Mouse (Mus musculus) neural tube, embryonic 13.5 days (tissue): ENCODE results near the gene Fgd4. TPM values are rescaled to one million over a fixed set of nuclear protein-coding genes. Genes with fewer than 3 reads are reported as not detected.
A peak's percentile ranks its signal among the peaks of the same experiment; 100 is the strongest.
"Not testable (repeated sequence)": the region's sequence is repeated elsewhere in the genome, so short reads cannot be mapped to it uniquely, and the experiment has no call there.

ENCODE experiments used
- ATAC-seq: fragments of 200-750 bp; cut with Nextera tagmentation; 2 replicates; pipeline ENCODE4 v1.8.0; 2017; ENCODE audit warnings: low read depth, mild to moderate bottlenecking, moderate TSS enrichment, moderate library complexity
- H3K27ac ChIP-seq: fragments of 300-500 bp; sonication (generic); replicated peaks from 2 replicates; pipeline ENCODE4 v1.5.1; 2015; ENCODE audit warnings: moderate library complexity, mild to moderate bottlenecking, inconsistent platforms
- H3K27me3 ChIP-seq: fragments of 300-500 bp; sonication (generic); 2 replicates; pipeline ENCODE4 v1.6.1; 2015; ENCODE audit warnings: mild to moderate bottlenecking, inconsistent platforms
- H3K36me3 ChIP-seq: fragments of 300-500 bp; sonication (generic); 2 replicates; pipeline ENCODE4 v1.6.1; 2015; ENCODE audit warnings: mild to moderate bottlenecking, inconsistent platforms
- H3K4me1 ChIP-seq: fragments of 300-500 bp; sonication (generic); replicated peaks from 2 replicates; pipeline ENCODE4 v1.6.1; 2015; ENCODE audit warnings: inconsistent platforms
- H3K4me2 ChIP-seq: fragments of 300-500 bp; sonication (generic); 2 replicates; pipeline ENCODE4 v1.6.1; 2015; ENCODE audit warnings: inconsistent platforms, mild to moderate bottlenecking, moderate library complexity
- H3K4me3 ChIP-seq: fragments of 300-500 bp; sonication (generic); 2 replicates; pipeline ENCODE4 v1.5.1; 2015; ENCODE audit warnings: mild to moderate bottlenecking, inconsistent platforms
- H3K9ac ChIP-seq: fragments of 300-500 bp; sonication (generic); 2 replicates; pipeline ENCODE4 v1.6.1; 2015; ENCODE audit warnings: moderate library complexity, mild to moderate bottlenecking, inconsistent platforms
- H3K9me3 ChIP-seq: fragments of 300-500 bp; sonication (generic); 2 replicates; pipeline ENCODE4 v1.6.1; 2016; ENCODE audit warnings: inconsistent platforms
- whole genome bisulfite sequencing: fragments of 180-500 bp; shearing (Covaris S2); methylation state at CpG from one replicate; pipeline ENCODE4 v1.1.7; 2015; 5-methylcytosine and 5-hydroxymethylcytosine counted together
- polyA plus RNA-seq: library from polyadenylated mRNA; unstranded; fragments of >200 nt; fragmentation: Nextera tagmentation; extraction: Ambion mirVana; gene quantifications from 2 replicates; pipeline ENCODE4 v1.2.1, GENCODE M21; 2015

Gene Fgd4
- polyA plus RNA-seq, 1 experiment from 2014 or later, result 20.5 TPM

- H3K4me2 ChIP-seq, result no peak overlapping the region
- no peak overlapping the region for H3K9ac ChIP-seq
- no peaks in the 10 kb centered on the region for H3K27me3 ChIP-seq
- H3K4me3 ChIP-seq, result no peak overlapping the region
- WGBS, result 67% methylated on average over 2 of the region's 2 CpGs
- no peaks in the 10 kb centered on the region for H3K4me1 ChIP-seq
- no peak overlapping the region for H3K27ac ChIP-seq
- no peaks in the 10 kb centered on the region for H3K36me3 ChIP-seq
- ATAC-seq, result no peak
- H3K9me3 ChIP-seq, result no peaks in the 10 kb centered on the region
Measured at GRCm38 (mm10) chr16:16535232-16535631, 65.1 kb downstream of the Fgd4 start.

- ATAC-seq, result 0 out of 2 replicates have a peak, but pooled peaks have one; percentile 40
- 54% methylated on average over 3 of the region's 3 CpGs for WGBS
Measured at GRCm38 (mm10) chr16:16528014-16528413, 72.3 kb downstream of the Fgd4 start.

GRCm38 (mm10) chr16:16527267-16527666, 73.1 kb downstream of the Fgd4 start:
- no peak for ATAC-seq
- no peaks in the 10 kb centered on the region for H3K36me3 ChIP-seq
- no peak overlapping the region for H3K27ac ChIP-seq
- no peak overlapping the region for H3K4me3 ChIP-seq
- no peaks in the 10 kb centered on the region for H3K9me3 ChIP-seq
- WGBS, result 38% methylated on average over 8 of the region's 8 CpGs
- H3K9ac ChIP-seq, result no peak overlapping the region
- peaks cover 43% of the 10 kb centered on the region for H3K4me1 ChIP-seq
- H3K4me2 ChIP-seq, result no peak overlapping the region
- H3K27me3 ChIP-seq, result no peaks in the 10 kb centered on the region

More at GRCm38 (mm10) chr16:16528014-16528413, 72.3 kb downstream of the Fgd4 start:
- Histone ChIP-seq H3K27me3 (no peaks in the 10 kb centered on the region), H3K4me1 (peaks cover 39% of the 10 kb centered on the region), H3K4me3 (no peak overlapping the region), H3K9ac (no peak overlapping the region), H3K4me2 (no peak overlapping the region), H3K27ac (no peak overlapping the region), H3K9me3 (no peaks in the 10 kb centered on the region), H3K36me3 (no peaks in the 10 kb centered on the region)

GRCm38 (mm10) chr16:16526741-16527105, 73.6 kb downstream of the Fgd4 start:
- no peaks in the 10 kb centered on the region for H3K36me3 ChIP-seq
- peaks cover 43% of the 10 kb centered on the region for H3K4me1 ChIP-seq
- H3K9me3 ChIP-seq, result no peaks in the 10 kb centered on the region
- no peak overlapping the region for H3K9ac ChIP-seq
- H3K27ac ChIP-seq, result peak overlapping the region; percentile 10; the same call in 1 of the 2 replicates
- whole genome bisulfite sequencing, result 68% methylated on average over 6 of the region's 6 CpGs
- H3K4me3 ChIP-seq, result no peak overlapping the region
- no peak overlapping the region for H3K4me2 ChIP-seq
- H3K27me3 ChIP-seq, result no peaks in the 10 kb centered on the region
- no peak for ATAC-seq

- no peak for ATAC-seq
- Histone ChIP-seq H3K27me3 (no peaks in the 10 kb centered on the region), H3K4me1 (peaks cover 43% of the 10 kb centered on the region), H3K36me3 (no peaks in the 10 kb centered on the region), H3K4me2 (no peak overlapping the region), H3K4me3 (no peak overlapping the region), H3K9me3 (no peaks in the 10 kb centered on the region), H3K9ac (no peak overlapping the region), H3K27ac (peak overlapping the region; percentile 10; the same call in 1 of the 2 replicates)
- 68% methylated on average over 6 of the region's 6 CpGs for WGBS
Measured at GRCm38 (mm10) chr16:16526097-16526740, 74.1 kb downstream of the Fgd4 start.

GRCm38 (mm10) chr16:16525266-16525904, 75.0 kb downstream of the Fgd4 start:
- ATAC-seq, result no peak
- no peak overlapping the region for H3K9ac ChIP-seq
- peaks cover 43% of the 10 kb centered on the region for H3K4me1 ChIP-seq
- no peak overlapping the region for H3K4me2 ChIP-seq
- no peaks in the 10 kb centered on the region for H3K36me3 ChIP-seq
- WGBS, result 61% methylated on average over 3 of the region's 3 CpGs
- H3K9me3 ChIP-seq, result no peaks in the 10 kb centered on the region
- H3K27ac ChIP-seq, result no peak overlapping the region
- no peaks in the 10 kb centered on the region for H3K27me3 ChIP-seq
- H3K4me3 ChIP-seq, result no peak overlapping the region

GRCm38 (mm10) chr16:16523632-16524031, 76.7 kb downstream of the Fgd4 start:
- H3K27me3 ChIP-seq, result no peaks in the 10 kb centered on the region
- no peaks in the 10 kb centered on the region for H3K9me3 ChIP-seq
- no peak overlapping the region for H3K27ac ChIP-seq
- ATAC-seq, result no peak
- H3K4me3 ChIP-seq, result no peak overlapping the region
- no peak overlapping the region for H3K9ac ChIP-seq
- H3K4me1 ChIP-seq, result peaks cover 43% of the 10 kb centered on the region
- 59% methylated on average over 2 of the region's 2 CpGs for WGBS
- H3K36me3 ChIP-seq, result no peaks in the 10 kb centered on the region
- no peak overlapping the region for H3K4me2 ChIP-seq

GRCm38 (mm10) chr16:16522869-16523268, 77.5 kb downstream of the Fgd4 start:
- not testable (repeated sequence) for H3K9ac ChIP-seq, H3K27me3 ChIP-seq, H3K4me3 ChIP-seq, H3K27ac ChIP-seq, H3K36me3 ChIP-seq, ATAC-seq, H3K9me3 ChIP-seq, H3K4me2 ChIP-seq
- WGBS, result 51% methylated on average over 2 of the region's 2 CpGs
- H3K4me1 ChIP-seq, result peaks cover 39% of the 10 kb centered on the region

- no peak overlapping the region for H3K4me2 ChIP-seq
- H3K27ac ChIP-seq, result no peak overlapping the region
- peaks cover 19% of the 10 kb centered on the region for H3K36me3 ChIP-seq
- 91% methylated on average over 3 of the region's 3 CpGs for WGBS
- H3K4me1 ChIP-seq, result no peaks in the 10 kb centered on the region
- no peak for ATAC-seq
- H3K9me3 ChIP-seq, result no peaks in the 10 kb centered on the region
- no peak overlapping the region for H3K9ac ChIP-seq
- no peaks in the 10 kb centered on the region for H3K27me3 ChIP-seq
- no peak overlapping the region for H3K4me3 ChIP-seq
Measured at GRCm38 (mm10) chr16:16501491-16501890, 98.9 kb downstream of the Fgd4 start.

- no peaks in the 10 kb centered on the region for H3K9me3 ChIP-seq
- no peaks in the 10 kb centered on the region for H3K4me1 ChIP-seq
- H3K36me3 ChIP-seq, result peaks cover 19% of the 10 kb centered on the region
- 78% methylated on average over 2 of the region's 2 CpGs for WGBS
- H3K9ac ChIP-seq, result no peak overlapping the region
- no peak overlapping the region for H3K27ac ChIP-seq
- no peak overlapping the region for H3K4me2 ChIP-seq
- H3K4me3 ChIP-seq, result no peak overlapping the region
- ATAC-seq, result no peak
- no peaks in the 10 kb centered on the region for H3K27me3 ChIP-seq
Measured at GRCm38 (mm10) chr16:16500926-16501325, 99.4 kb downstream of the Fgd4 start.

- Histone ChIP-seq H3K4me2 (no peak overlapping the region), H3K4me3 (no peak overlapping the region), H3K9ac (no peak overlapping the region), H3K27me3 (no peaks in the 10 kb centered on the region), H3K4me1 (no peaks in the 10 kb centered on the region), H3K9me3 (no peaks in the 10 kb centered on the region), H3K27ac (no peak overlapping the region), H3K36me3 (peaks cover 17% of the 10 kb centered on the region)
- no peak for ATAC-seq
Measured at GRCm38 (mm10) chr16:16498798-16499197, 101.6 kb downstream of the Fgd4 start.

GRCm38 (mm10) chr16:16485523-16486043, 114.8 kb downstream of the Fgd4 start:
- 92% methylated on average over 1 of the region's 1 CpGs for WGBS
- Histone ChIP-seq H3K27me3 (no peaks in the 10 kb centered on the region), H3K9me3 (no peaks in the 10 kb centered on the region), H3K4me1 (no peaks in the 10 kb centered on the region), H3K4me2 (no peak overlapping the region), H3K4me3 (no peak overlapping the region), H3K27ac (no peak overlapping the region), H3K36me3 (peaks cover 21% of the 10 kb centered on the region), H3K9ac (no peak overlapping the region)
- ATAC-seq, result no peak
